Mouse (Mus musculus) thymus, postnatal 4 days (tissue): ENCODE data around the gene Trappc10.
"Not testable (repeated sequence)": the region's sequence is repeated elsewhere in the genome, so short reads cannot be mapped to it uniquely, and the experiment has no call there.

Experiments used
- DNase-seq: peaks from one replicate; pipeline ENCODE4 v3.0.0; 2021

Gene Trappc10

DNA sequence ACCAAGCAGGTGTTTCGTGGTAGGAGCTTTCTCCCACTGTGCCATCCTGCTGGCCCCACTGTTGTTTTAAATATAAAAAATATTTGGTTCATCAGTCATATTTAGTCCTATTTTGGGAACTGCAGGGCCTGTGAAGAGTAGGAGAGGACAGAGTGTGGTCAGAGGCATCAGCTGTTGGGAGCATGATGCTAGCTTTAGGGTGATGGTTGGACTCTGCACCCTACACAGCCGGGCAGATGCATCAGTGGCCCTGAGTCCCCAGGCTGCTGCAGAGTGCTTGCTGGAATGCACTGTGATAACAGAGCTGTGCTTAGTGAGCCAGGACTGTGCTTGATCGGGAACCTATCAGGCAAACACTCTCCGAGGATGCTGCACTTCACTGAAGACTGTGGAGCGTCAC is 51.5 kb downstream of the Trappc10 start:
- no peak for DNase-seq

DNA sequence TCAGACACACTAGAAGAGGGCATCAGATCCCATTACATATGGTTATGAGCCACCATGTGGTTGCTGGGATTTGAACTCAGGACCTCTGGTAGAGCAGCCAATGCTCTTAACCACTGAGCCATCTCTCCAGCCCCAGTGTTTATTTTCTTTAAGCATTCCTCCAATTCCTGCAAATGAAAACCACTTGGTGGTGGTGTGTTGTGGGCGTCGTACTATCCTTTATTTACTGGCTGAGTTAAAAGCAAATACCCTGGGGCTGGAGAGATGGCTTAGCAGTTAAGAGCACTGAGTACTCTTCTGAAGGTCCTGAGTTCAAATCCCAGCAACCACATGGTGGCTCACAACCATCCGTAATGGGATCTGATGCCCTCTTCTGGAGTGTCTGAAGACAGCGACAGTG is 58.4 kb downstream of the Trappc10 start:
- not testable (repeated sequence) for DNase-seq

DNA sequence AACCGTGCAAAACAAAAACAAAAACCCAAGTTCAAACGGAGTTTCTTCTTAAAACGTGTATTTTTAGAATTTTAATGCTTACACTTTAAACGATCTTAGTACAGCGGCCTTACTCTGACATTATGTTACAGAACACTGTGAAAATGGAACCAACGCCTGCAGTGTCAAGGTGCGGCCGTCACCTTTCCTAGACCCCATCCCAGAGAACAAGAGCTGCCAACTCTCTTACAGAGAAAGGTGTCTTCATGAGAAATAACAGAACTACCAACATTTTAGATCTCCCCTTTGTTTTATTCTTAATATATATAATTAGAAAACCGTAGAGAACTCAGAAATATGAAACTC is 59.1 kb downstream of the Trappc10 start:
- DNase-seq, result no peak

DNA sequence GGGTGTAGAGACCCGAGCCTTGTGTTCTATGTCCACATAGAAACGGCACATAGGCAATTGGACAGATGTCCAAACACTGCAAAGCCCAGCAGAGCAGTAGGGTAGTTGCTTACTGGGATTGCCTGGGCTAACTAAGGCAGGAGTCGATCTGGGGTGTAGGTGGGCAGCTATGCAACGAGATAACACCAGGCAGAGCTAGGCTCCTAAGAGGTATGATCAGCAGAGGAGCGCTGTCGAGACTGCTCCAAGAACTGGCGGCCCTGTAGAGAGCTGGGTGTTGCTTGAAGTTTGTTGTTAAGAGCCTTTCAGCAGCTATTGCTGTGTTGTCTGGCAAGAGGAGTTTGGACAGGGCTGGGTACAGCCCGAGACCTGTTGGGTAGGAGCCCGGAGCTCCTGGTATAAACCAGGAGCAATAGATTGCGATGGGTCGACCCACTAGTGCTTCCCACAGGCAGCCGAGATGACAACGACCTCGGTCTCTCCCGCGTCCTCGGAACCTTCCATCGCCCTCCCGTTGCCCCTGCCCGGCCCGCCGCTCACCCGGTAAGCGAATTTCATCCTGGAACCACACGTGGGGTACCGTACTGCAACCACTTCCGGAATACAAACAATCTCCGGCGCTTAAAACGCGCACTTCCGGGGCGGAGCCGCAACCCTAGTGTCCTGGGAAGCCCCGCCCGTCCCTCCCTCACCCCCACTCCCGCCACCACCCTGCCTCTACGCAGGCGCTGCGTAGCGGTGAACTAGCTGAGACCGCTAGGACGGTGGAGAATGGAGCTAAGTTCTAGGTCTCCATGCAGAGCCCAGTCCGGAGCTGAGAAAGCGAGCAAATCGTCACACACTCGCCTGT is 59.7 kb downstream of the Trappc10 start, which contains the start of gene Pwp2:
Pwp2 (minus strand) TSS at position 619 of the 850 bp plus-strand sequence.
- DNase-seq, result peak; percentile 92

DNA sequence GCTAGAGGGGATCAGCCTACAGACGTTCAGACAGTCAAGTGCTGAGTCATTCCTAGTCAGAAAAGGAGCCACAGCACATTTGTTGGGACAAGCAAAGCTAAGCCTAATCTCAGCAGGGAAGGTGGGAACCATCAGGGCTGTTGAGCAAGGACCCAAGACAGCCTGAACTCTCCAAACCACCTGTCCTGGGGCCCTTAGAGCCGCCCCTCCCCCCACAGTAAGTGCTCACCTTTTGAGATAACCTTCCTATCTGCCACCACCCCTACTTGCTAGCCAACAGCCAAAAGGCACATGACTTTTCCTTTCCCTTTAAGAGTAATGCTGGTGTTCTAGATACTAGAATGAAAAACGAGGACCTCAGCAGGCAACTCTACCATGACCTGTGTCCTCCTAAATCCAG is 60.9 kb downstream of the Trappc10 start:
- no peak for DNase-seq

DNA sequence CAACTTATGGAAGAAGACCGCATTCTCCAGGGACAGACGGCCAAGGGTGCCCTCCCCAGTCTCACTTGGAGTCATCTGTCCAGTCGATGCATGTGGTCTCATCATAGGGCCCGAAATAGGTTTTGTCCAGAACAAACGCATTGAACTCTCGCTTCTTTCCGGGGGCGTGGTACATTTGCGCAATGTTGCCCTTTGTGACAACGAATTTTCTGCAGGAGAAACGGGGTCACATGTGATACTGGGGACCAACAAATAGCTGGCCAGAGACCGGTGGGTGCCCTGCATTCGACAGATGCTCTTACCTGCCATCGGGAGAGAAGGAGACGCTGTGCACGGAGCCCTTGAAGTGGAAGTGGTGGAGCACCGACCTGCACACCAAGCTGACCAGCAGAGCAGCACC is 62.1 kb downstream of the Trappc10 start:
- no peak for DNase-seq

DNA sequence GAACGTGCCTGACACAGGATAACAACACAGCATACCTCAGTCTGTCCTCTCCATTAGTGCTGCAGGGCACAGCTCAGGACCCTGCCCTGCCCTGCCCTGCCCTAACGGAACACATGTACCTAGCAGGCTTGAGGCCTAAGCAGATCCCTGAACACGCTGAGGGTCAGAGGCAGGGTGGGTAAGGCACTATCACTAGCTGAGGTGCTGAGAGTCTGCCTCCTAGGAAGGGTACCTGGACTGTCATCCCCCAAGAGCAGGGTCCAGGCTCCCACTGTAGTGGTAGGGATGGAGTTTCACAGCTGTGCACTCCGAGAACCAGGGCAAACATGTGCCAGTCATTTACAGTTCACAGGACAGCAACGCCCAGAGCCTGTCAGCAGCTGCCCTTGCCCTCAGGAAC is 70.0 kb downstream of the Trappc10 start:
- no peak for DNase-seq

DNA sequence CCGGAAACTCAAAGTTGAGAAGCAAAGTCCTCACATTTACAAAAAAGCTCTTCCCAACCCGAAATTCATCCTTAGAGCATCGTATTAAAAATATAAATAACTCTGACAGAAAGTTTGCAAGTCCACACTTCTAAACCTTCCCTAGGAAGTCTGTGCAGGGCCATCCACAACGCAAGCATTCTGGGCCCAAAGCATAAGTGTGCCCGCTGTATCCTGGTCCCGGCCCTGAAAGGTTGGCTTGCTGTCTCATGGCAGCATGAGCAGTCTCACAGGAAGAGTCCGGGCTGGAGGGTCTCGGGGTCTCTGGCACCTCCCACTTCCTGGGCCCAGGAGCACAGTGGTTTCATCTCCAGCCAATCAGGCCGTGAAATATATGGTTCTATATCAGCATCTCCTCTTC is 72.9 kb downstream of the Trappc10 start:
- no peak for DNase-seq

DNA sequence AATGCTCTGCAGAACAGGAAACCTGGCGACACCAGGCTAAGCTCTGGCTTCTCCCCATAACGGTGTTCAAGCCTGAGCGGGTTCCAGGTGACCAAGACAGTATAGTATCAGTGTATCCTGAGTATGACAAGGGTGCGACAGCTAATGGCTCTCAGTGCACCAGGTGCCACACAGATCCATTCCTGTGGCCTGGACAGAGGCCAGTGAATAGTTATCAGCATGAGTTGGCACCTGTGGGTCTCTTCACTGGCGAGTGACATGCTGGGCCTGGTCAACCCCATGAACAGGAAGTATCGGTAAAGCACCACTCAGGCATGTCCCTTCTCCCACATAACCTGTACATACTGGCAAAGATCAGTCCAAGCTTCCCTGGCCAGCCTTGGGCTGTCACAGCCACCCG is 73.4 kb downstream of the Trappc10 start:
- no peak for DNase-seq

DNA sequence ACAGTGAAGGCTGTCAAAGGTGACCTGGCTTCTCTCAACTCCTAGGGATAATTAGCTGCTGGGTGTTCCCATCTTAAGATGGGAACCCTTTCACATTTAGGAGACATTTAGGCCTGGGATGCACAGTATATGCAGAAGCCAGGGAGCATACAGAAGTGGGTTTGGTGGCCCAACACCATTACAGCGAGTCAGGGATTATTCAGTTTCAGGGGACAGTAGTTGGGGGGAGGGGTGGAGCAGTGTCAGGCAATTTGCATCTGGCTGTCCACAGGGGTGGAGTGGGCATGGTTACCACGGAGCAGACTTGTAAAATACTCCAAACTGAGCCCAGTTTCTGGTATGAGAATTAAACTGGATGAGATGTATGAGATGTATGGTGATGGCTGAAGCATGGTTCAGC is 74.0 kb downstream of the Trappc10 start:
- no peak for DNase-seq

DNA sequence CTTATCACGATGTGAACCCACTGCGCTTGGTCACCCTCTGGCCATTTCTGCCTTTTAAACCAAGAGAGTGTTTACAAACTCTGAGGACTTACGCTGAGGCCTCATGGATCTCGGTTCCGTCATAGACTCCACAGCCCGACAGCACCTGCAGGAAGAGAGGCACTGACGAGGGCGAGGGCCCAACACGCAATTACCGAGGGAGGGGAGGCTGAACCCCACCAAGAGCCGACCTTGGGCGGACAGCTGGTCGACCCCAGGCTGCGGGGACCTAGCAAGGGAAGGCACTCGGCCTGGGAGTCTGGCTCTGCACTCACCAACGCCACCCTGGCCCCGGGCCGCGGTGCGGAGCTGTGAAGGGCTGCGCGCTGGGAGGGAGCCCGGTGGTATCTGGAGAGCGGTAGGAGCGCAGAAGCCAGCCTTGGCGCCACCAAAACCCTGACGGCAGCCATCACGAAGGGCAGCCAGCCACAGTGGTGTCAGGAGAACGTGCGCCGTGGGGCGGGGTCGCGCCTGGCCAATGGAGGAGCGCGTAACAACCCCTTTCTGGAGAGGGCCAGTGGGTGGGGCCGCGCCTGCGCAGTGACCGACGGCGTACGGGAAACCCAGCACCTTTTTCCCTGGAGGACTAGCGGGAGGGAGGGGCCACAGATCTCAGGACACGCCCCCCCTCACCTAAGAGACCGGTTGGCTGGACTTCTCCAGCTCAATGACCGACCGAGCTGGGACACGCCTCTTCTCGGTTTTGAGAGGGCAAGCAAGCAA is 75.0 kb downstream of the Trappc10 start, which contains the start of gene D10Jhu81e:
D10Jhu81e (minus strand) TSS at position 502 of the 762 bp plus-strand sequence.
- peak; percentile 100 for DNase-seq

DNA sequence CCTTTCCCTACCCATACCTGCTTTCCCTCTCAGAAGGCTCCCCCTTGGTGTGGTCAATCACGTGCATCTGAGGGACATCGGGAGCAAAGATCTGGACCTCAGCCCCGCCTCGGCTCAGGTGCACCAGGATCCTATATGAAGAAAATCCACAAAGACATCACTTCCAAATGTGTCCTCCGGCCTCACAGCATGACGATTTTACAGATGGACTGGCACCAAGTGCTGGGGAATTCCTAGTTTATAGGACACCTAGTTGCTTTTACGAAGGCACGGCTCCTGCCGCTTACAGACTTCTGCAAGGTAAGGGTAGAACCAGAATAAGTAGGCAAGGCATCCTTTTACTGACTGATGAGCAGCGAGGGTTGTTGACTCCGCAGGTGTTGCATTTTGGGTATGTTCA is 75.6 kb downstream of the Trappc10 start:
- DNase-seq, result no peak

DNA sequence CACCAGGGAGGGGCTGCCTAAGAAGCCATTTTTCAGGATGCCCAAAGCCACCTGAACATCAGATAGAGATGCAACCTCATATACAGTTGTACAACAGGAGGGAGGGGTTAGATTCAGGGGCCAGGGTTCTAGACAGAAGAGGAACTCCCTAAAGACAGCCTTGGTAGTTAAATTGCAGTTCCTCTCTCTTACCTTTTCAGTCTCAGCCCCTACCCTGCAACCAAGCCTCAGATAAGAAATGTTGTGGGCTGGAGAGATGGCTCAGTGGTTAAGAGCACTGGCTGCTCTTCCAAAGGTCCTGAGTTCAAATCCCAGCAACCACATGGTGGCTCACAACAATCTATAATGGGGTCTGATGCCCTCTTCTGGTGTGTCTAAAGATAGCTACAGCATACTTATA is 76.7 kb downstream of the Trappc10 start:
- no peak for DNase-seq

DNA sequence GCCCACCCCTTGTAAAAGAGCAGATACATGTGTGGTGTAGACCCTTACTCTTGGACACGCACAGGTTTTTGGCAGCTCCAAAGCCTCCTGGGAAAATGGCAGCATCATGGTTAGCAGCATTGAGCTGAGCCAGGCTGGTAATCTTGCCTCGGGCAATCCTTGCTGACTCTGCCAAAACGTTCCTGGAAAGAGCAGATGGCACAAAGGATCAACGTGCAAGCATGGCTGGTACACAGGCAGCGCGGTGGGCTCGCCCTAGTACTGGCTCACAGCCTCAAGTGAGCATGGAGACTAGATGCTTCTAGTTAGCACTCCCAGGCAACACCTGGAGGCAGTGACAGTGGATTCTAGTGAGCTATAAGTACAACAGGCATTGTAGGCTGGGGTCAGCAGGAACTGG is 77.1 kb downstream of the Trappc10 start:
- no peak for DNase-seq

DNA sequence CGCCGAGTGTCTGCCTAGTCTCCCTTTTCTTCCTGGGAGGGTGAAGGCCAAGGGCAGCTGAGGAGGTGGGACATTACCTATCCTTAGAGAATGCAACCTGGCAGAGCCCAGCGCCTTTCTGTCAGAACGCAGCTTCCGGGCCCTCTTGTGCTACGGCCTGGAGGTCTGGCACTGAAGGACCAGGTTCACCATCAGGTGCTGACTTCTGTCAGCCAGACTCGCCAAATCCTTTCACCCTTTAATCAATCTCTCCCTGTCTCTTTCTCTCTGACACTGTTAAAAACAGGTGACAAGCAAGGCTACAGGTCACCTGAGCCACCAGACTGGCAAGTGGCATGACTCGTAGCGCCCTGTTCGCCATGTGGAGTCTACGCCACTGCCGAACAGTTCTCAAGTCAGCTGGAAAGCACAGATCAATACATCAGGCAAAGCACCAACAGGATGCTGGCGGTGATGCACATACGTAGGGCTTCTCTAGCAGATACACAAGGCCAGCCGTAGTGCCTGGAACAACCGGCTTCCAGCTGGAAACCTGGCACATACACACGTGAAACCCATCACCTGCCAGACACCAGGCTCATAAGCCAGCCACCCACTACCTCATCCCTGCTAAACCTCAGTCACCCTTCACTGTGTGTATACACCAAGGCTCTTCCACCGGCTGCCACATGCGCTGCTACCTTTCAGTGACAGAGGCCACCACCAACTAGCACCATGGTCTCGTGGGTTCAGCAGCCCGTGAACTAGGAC is 79.0 kb downstream of the Trappc10 start:
- no peak for DNase-seq

DNA sequence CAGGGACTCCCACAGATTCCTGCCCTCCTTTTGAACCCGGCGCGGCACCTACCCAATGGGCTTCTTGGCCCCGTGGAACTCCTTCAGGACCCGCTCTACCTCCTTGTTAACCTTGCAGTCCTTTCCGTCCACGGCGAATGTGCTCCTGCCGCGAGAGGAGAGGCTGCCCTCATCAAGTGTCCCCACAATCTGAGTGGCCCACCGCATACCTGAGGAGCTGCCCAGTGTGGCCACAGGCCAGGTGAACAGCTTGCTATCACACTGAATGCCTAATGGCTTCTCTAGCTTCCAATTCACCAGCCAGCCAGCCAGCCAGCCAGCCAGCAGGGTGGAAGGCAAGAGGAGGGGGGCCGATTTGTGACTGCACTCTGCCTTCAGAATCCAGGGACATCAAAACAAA is 79.7 kb downstream of the Trappc10 start:
- DNase-seq, result no peak

DNA sequence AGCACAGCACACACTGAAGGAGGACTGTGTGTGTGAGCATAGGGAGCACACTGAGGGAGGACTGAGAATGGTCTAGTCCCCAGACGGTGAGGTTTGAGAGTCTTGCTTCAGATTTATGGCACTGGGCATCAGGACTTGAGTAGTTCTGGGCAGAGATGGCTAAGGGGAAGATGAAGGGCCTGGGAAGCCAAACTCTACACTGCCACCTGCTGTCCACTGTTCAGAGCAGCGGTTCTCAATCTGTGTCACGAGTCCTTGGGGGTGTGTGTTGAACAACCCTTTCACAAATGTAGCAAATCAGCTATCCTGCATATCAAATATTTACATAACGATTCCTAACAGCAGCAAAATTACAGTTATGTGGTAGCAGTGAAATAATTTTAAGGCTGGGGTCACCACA is 80.5 kb downstream of the Trappc10 start:
- peak; percentile 80 for DNase-seq

DNA sequence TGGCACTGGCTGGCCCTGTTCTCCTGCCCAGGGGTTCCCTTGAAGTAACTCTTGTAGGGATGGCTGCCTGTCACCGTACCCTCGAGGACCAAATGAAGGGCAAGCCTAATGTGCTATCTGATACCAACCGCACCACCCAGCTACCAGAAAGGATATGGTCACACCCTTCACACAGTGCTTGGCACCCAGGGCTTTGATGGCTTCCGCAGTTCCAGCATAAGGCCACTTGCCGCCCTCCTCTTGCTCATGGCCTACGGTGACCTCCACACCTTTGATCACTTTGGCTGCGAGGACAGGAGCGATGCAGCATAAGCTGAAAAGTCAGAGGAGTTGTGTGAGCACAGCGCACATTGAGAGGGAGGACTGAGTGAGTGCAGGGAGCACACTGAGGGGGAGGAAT is 81.2 kb downstream of the Trappc10 start:
- no peak for DNase-seq

DNA sequence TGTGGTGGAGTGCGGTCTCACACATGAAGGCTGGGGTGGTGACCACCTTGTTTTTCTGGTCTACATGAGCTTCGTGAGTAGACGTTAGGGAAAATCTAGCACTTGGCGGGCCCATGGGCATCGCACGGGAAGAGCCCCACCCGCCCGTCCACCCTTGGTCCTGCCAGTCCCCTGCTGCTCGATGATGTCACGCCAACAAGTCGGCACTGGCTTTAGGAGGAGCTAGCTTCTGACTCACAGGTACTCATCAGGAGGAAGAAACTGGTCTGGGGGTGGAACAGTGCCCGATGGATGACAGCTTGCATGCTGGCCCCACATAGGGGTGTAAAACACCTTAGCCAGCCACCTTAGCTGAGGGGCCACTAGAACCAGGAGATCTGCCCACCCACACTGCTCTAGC is 81.8 kb downstream of the Trappc10 start:
- no peak for DNase-seq

DNA sequence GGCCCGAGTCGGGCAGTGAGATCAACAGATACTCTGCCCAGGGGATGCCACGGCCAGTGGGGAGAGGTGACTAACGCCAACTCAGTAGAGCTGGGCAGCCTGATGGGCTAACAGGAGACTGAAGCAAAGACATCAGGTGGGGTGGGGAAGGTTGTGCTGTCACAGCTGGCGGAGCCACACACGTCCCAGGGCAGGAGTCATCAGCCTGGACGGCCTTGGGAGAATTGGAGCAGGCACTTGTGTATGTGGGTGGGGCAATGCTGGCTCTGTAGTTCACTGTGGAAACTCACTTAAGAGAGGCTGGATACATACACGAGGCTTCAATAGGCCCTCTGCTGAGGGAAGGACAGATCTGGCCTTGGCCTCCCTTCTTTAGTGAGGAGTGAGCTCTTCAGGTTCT is 83.3 kb downstream of the Trappc10 start:
- DNase-seq, result no peak

DNA sequence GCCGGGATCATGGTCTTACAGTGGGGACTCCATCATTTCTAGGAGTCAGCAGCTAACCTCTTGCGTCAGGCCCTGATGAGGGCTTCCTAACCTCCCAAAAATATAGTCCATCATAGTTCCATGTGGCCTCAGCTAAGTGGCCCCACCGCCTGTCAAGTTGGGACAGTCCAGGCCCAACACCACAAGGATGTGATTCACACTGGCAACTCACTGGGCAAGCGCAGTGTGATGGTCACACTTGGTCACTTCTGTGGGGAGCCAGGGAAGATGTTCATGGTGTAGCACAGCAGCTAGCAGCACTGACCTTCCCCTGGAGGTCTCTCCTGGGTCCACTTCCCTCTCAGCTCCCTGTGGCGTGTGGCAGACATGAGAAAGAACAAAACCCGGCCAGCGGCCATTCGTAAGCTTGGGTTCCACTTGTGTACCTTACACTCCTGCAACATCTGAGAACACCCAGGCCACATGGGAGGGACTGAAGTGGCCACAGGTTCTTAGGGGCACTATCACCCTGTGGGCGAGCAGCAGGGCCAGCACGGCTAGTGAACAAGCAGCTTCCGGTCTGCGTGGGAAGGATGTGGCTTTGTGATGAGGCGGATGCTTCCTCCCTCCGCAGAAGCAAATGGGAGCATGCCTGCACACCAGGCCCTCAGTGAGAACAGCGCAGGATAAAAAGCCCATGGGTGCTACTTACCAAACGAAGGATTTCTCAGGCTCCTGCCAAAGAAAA is 83.9 kb downstream of the Trappc10 start:
- peak; percentile 75 for DNase-seq

DNA sequence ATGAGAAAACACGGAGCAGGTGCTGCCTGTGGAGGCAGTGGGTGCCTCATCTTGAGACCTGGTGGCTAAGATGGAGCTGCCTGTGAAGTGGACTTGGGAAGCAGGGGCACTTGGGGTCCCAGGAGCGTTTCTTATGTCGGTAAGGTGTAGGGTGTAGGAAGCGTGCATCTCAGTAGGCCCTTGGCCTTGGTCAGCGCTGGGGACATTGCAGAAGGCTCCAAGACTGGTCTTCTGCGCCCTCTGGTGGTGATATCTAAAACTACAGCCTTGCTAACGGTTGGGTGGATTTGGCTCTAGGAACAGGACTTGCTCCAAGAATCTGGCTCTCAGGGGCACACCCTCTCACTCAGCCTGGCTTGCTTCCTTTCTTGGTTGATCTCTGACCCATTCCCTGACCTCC is 84.5 kb downstream of the Trappc10 start:
- peak; percentile 85 for DNase-seq
